Mouse (Mus musculus) left cerebral cortex, postnatal 10 days (tissue): Measurements from ENCODE around the gene Pcp4l1. TPM values are rescaled to one million over a fixed set of nuclear protein-coding genes. Genes with fewer than 3 reads are reported as not detected.

Experiments
- DNase-seq, 2 experiments: peaks; one replicate each; pipeline ENCODE4 v3.0.0; 2021 to 2022; ENCODE audit warnings: low spot score in 2 of 2, mixed read lengths in 1 of 2; ENCODE audit errors: extremely low spot score in 1 of 2
- intact Hi-C: fragments of 180-260 bp; cut with DNase I; formaldehyde crosslinking; loops from one replicate; pipeline ENCODE4 v1.15.1; 2025
- total RNA-seq, 2 experiments: library from RNA; stranded (reverse); gene quantifications; 2 replicates each; pipeline ENCODE4 v1.2.3; 2021

Pcp4l1 gene
- total RNA-seq, 2 experiments from 2014 or later, result 28.0 to 42.2 TPM

DNA sequence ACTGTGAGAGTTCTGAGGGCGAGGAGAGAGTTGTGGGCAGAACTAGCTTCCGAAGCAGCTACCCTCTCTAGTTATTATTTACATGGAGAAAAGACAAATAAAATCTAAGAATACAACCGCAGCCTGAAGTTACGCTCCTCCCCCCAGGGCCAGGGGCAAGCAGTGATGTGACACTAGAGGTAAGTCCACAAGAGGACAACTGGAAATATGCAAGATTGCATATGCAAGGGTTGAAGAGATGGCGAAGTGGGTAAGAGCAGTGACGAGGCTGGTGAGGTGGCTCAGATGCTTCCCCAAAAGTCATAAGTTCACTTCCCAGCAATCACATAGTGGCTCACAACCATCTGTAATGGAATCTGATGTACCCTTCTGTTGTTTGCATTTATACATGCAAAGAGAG, 27.1 kb upstream of the Pcp4l1 start:
- intact Hi-C loops, result loop anchor here (2.0 kb wide), 1 partner anchor 24 kb away; no protein-coding TSS in a partner anchor
- no peak for DNase-seq

DNA sequence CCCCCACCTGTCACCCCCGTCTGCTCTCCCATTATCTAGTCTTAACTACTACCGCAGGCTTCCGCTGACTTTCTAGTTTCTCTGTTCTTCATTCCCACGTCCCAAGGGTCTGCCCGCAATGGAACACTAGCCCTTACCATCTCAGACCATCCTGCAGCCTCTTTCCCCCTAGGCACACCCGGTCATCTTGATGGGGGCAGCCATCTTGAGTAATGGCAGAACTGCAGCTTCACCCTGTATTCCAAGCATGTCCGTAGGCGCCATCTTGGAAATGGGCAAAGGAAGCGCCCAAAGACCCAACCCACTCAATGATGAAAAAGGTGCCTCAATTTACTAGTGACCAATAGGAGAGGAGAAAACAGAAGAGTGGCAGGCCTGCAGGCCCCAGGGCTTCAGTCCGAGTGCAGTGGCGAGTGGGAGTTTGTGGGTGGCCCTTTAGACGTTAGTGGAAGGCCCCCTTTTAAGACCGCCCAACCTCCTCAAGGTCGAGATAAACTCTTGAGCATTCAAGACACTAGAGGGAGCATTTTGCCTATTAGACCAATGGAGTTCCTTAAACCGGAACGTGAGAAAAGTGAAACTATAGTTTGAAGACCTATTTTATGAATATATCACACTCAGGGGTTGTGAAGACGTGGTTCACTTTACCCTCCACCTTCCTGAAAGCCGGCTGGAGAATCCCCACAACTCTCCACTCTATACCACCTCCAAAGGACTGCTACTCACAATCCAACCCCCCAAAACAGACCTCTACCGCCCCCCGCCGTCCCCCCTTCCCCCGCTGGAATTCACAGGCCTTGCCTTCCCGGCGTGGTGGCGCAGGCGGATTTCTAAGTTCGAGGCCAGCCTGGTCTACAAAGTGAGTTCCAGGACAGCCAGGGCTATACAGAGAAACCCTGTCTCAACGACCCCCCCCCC, 26.4 kb upstream of the Pcp4l1 start, which contains the start of gene Tomm40l:
Tomm40l (minus strand) TSS at position 277 of the 918 bp plus-strand sequence.
- peak; percentile 94 to 97 for DNase-seq
- intact Hi-C loops, result loop anchor here (2.0 kb wide), 1 partner anchor 24 kb away; no protein-coding TSS in a partner anchor

DNA sequence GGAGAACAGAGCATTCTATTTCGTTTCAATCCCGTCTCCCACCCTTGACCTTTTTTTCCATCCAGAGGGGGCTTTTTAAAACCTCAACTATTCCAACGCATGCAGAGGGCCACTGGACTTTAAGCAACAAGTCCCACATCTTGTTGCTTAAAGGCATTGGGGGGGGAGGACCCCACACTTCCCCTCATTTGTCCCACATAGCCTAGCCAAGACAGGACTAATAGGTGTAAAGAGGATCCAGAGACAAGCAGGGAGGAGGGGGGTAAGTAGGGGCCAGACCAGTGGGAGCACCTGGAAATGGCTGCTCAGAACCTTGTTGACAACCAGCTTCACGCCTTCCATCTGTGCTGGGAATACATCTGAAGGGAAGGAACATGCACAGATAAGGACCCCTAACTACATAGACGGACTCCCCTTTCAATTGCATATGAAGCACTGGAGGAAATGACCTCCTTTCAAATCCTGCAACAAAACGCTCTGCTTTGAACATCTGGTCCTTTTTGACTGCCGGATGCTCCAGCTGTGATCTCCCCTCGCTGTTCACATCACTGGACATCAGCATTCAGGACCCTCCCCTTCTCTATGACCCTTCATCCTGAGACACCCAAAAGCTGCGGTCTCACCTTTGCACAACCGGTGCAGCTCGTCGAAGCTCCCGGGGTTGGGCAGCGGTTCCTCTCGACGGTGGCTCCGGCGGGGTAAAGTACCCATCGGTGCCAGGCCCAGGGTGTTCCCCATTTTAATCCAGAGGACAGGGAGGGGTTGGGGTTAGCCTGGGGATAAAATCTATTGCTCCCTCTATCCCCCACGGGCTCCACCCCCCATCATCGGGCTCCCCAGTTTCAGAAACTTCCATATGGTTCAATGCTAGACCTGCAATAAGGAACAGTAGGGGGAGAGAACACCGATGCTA, 25.5 kb upstream of the Pcp4l1 start:
- peak in 1 of 2 experiments; percentile 40 for DNase-seq
- intact Hi-C loops, result loop anchor here (2.0 kb wide), 3 partner anchors 25 to 103 kb away; no protein-coding TSS in a partner anchor

DNA sequence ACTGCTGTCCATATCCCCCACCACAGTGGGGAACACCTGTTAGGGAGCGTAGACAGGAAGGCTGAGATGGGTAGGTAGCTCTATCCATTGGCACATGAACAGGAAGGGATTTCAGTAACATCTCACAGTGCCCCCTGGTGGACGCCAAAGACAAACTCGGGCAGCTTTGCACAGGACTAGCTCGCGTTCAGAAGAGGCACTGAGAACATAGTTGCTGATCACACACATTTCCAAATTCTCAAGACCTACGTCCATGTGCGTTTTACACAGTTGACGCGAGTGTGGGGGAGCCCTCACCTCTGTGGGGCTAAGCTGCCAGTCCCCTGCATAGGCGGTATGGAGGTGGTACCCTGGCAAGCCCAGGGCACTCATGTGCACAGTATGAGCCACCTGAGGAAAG, 24.8 kb upstream of the Pcp4l1 start:
- intact Hi-C loops, result loop anchor here (2.0 kb wide), 2 partner anchors 56 to 102 kb away; no protein-coding TSS in a partner anchor
- DNase-seq, result peak; percentile 87 to 90

DNA sequence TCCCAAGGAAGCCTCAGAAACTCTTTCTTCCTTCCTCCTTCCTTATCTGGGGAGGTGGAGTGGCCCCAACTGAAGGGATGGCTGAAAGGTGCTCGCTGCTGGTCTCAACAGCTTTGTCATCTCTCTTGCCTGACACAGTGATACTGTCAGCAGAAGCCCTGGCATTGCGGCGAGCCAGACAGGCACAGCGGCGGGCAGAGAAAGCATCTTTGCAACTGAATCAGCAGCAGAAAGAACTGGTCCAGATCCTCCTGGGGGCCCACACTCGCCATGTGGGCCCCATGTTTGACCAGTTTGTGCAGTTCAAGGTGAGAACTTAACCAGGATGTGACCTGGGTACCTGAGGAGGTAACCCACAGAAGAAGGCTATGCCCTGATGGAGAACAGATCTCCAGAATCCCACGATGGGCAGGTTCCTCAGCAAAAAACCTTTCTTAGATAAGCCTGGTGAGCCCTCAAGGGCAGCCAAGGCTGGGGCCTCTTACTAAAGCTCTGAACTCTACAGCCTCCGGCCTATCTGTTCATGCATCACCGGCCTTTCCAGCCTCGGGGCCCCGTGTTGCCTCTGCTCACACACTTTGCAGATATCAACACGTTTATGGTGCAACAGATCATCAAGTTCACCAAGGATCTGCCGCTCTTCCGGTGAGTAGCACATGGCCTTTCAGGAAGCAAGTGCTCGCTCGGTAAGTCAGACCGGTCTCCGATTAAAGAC, 20.3 kb upstream of the Pcp4l1 start:
- intact Hi-C loops, result no loop called here
- no peak for DNase-seq

- intact Hi-C loops, result no loop called here
- DNase-seq, result no peak
These were observed 17.9 kb upstream of the Pcp4l1 start, which contains the start of gene Nr1i3 for GRCm38 (mm10) chr1:171213801-171214496. TSS of gene Nr1i3 (plus strand) at chr1:171213970.

DNA sequence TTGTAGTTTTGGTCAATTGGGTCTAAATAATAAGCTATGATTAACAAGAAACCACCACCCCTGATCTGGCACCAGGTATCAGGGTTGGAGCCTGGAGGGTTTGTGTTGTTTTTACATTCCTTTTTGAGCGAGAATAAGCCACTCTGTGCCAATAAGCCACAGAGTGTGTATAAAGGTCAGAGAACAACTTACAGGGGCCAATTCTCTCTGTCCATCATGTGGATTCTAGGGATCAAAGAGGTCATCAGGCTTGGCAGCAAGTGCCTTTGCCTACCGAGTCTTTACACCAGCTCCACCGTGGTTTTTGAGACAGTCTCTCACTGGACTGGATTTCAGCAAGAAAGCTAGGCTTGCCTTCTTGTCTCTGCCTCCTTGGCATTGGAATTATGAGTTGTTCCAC, 16.8 kb upstream of the Pcp4l1 start:
- intact Hi-C loops, result no loop called here
- DNase-seq, result no peak

- no peak for DNase-seq
- intact Hi-C loops, result no loop called here
These were observed 13.3 kb upstream of the Pcp4l1 start for GRCm38 (mm10) chr1:171209409-171209808.

GRCm38 (mm10) chr1:171205704-171206493, 9.8 kb upstream of the Pcp4l1 start:
- DNase-seq, result no peak
- intact Hi-C loops, result no loop called here

DNA sequence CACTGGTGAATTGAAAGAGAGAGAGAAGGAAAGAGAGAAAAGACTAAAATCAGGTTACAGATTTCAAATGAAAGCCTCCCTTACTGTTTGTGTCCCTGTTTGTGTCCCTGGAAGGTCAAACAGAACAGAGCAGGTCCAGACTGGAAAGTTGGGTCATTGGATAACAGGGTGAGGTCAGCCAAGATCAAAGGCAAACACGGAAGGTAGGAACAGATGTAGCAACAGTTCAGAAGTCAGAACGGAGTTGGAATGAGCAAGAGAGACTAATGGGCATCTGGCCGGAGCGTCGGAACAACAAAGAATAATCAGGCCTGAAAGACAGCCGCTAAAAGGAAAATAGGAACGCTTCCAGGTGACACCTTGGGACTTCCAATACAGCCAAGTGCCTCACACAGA, 8.2 kb upstream of the Pcp4l1 start:
- no peak for DNase-seq
- intact Hi-C loops, result no loop called here

- DNase-seq, result no peak
- intact Hi-C loops, result no loop called here
These were observed 7.6 kb upstream of the Pcp4l1 start for GRCm38 (mm10) chr1:171203471-171204248.

DNA sequence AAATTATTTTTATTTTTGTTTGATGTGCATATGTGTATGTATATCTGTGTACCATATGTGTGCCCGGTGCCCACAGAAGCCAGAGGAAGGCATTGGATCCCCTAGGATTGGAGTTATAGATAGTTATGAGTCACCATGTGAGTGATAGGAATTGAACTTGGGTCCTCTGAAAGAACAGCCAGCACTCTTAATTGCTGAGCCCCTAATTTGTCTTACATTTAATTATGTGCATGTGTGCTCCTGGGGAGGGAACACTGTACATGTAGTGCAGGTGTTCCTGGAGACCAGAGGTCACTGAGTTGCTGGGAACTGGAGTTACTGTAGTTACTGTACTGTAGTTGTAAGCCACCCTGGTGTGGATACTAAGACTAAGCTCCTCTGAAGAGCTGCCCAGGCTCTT, 4.7 kb upstream of the Pcp4l1 start:
- intact Hi-C loops, result no loop called here
- no peak for DNase-seq

DNA sequence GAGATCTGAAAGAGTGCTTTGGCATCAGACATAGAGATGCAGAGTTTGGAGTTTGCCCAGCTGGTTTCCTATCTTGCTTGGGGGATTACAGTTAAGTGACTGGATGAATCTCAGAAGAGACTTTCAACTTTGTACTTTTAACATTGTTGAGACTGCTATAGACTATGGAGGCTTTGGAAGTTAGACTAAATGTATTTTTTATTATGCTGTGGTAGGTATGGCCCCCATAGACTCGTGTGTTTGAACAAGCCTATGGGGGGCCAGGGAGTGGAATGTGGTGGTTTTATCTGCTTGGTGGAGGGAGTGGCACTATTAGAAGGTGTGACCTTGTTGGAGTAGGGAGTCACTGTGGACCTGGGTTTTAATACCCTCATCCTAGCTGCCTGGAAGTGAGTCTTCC, 3.5 kb upstream of the Pcp4l1 start:
- intact Hi-C loops, result no loop called here
- DNase-seq, result no peak

DNA sequence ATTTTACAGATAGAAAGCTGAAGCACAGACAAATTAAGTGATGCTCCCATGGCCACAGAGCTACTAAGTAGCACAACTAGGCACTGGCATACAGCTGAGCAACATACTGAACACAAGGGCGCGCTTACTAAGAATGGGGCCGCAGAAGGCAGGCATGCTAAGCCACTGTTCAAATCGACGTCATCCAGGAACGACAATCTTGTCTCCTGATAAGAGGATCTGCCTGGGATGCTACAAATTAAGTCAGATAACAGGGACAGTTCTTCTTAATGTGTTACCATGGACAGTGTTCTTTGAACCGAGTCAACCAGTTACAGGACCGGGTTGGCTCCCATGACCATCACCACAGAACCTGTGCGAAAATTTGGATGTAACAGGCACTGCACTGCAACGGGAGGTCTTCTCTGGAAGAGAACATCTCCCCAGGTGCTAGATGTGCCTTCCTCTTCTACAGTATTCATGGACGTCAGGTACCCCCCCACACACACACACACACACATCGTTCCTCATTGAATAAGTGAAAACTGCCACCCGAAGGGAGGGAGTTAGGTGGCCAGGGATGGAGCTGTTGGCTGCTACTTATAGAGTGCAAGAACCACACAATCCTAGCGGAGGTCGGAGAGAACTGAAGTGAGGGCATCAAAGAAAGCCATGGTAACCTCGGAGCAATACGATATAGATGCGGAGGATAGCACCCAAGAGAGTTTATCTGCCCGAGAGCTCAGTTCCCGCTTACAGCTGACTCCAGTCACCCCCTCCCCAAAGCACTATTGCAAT, 834 bp downstream of the Pcp4l1 start:
- no peak for DNase-seq
- intact Hi-C loops, result no loop called here

- intact Hi-C loops, result no loop called here
- DNase-seq, result no peak
These were observed 1.9 kb downstream of the Pcp4l1 start for GRCm38 (mm10) chr1:171193911-171194830.
